Mouse (Mus musculus): ENCODE measurements around the gene Krtap31-1.
"Not testable (repeated sequence)": the region's sequence is repeated elsewhere in the genome, so short reads cannot be mapped to it uniquely, and the experiment has no call there.

Gene Krtap31-1

GRCm38 (mm10) chr11:99907620-99908019 lies at the start of gene Krtap31-1:
Gene Krtap31-1, plus strand, starts transcription at chr11:99907920.
- no peak for DNase-seq

DNA sequence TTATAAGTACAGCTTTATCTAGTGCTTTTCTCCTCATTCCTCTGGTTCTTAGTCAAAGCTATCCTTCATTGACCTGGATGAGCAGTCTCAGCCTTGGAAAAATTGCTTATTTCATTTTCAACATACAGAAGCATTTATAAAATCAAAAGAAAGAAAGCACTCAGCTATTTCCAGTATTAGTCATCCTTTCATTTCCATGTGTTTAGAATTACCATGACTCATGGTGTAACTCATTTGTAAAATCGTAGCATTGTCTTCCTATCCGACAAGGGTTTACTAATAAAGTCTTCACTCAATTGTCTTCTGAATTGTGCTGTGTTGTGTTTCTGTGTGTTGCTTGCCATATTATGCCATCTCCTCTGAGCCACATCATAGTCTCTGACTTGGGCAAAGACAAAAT lies 49.0 kb upstream of the Krtap31-1 start:
- no peak for DNase-seq

- DNase-seq: not testable (repeated sequence)
Observed at GRCm38 (mm10) chr11:99864176-99864575, 43.5 kb upstream of the Krtap31-1 start, which contains the start of gene Gm11559. Gene Gm11559, plus strand, starts transcription at chr11:99864476.

DNA sequence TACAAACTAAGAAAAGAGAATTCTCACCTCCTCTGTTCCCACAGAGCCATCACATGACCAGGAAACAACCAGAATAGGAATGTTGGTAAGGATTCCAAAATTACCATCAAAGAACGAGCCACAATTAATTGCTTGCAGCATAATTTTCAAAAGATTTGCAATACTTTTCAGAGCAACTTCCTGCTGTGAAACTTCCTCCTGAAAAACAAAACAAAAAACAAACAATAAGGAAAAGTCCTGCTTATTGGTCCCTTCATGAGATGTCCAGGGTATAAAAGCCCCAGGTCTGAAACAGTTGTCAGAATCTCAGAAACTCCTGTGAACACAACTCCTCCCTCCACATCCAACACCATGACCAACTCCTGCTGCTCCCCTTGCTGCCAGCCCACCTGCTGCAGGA lies 34.6 kb upstream of the Krtap31-1 start, which contains the start of gene Krtap9-1:
Gene Krtap9-1 (plus strand): TSS at position 301 of the 400 bp plus-strand sequence.
- DNase-seq: not testable (repeated sequence)

- DNase-seq: not testable (repeated sequence)
Observed at GRCm38 (mm10) chr11:99878887-99879286, 28.8 kb upstream of the Krtap31-1 start, which contains the start of gene Gm11567. Gene Gm11567, plus strand, starts transcription at chr11:99879187.

- no peak for DNase-seq
Observed at GRCm38 (mm10) chr11:99914451-99914850, 6.7 kb downstream of the Krtap31-1 start, which contains the start of gene Gm11565. Gene Gm11565, plus strand, starts transcription at chr11:99914751.

DNA sequence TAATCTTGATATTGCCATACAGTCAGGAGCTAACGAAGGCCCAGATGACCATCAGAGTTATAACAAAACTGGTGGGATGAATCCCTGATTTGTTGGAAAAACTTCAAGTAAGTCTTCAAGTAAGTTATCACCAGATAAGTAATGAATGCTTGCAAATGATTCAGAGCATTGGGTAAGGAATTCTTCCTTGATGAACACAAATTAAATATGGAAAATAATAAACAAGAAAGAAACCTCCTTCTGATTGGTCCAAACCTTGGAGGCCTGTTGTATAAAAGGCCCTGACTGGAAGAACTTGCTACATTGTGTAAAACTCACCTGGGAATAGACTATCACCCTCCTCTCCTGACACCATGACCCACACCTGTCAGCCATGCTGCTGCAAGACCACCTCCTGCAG lies 28.3 kb downstream of the Krtap31-1 start, which contains the start of gene Krtap31-2:
Gene Krtap31-2 (plus strand): TSS at position 301 of the 400 bp plus-strand sequence.
- DNase-seq: no peak

DNA sequence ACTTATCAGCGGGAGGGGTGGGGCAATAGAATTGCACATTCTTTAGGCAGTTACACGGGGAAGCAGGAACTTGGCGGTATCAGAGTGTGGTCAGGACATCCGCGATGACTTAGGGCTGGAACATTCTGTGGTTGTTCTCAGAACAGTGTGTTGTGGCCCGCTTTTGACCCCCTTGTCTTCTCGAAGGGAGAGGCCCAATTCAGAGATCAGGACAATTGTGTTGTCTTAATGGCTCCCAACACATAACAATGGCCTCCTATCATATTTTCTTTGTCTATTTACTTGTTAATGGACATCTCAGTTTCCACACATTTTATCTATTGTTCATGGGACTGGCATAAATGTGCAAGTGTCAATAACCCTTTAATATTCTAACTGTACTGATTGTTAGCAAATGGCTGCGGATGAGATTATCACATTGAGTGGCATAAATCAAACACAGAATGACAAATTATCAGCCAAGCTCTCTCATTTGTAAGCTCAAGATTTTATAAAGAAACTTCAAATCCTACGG lies 30.1 kb downstream of the Krtap31-1 start:
- no peak for DNase-seq

GRCm38 (mm10) chr11:99948175-99948574 lies 40.5 kb downstream of the Krtap31-1 start, which contains the start of gene Krtap9-5:
Gene Krtap9-5, plus strand, starts transcription at chr11:99948475.
- DNase-seq: no peak

Measured in embryo, embryonic 11 days (tissue).